Mouse (Mus musculus) heart, embryonic 14.5 days (tissue): ENCODE data around the gene Tex9. TPM values are rescaled to one million over a fixed set of nuclear protein-coding genes. Genes with fewer than 3 reads are reported as not detected.
"Not testable (repeated sequence)": the region's sequence is repeated elsewhere in the genome, so short reads cannot be mapped to it uniquely, and the experiment has no call there.

ENCODE experiments used
- ATAC-seq: fragments of 200-750 bp; cut with Nextera tagmentation; 2 replicates; pipeline ENCODE4 v1.8.0; 2017; ENCODE audit warnings: low read depth, moderate TSS enrichment; ENCODE audit not compliant: insufficient number of reproducible peaks, insufficient read depth, low FRiP score
- H3K27ac ChIP-seq, 2 experiments: fragments of 200-500 bp in 1 of 2; fragments of 300-500 bp in 1 of 2; sonication (generic) in 1 of 2; replicated peaks in 1 of 2; 2 replicates each; pipeline ENCODE4 v1.5.1; 2012 to 2014; ENCODE audit warnings: low read depth in 2 of 2, low read length in 2 of 2, control low read depth in 1 of 2, mild to moderate bottlenecking in 1 of 2, mixed read lengths in 1 of 2; ENCODE audit not compliant: control insufficient read depth in 1 of 2, insufficient read depth in 1 of 2
- H3K27me3 ChIP-seq: fragments of 300-500 bp; sonication (generic); 2 replicates; pipeline ENCODE4 v1.6.1; 2014; ENCODE audit warnings: mild to moderate bottlenecking, low read length, control low read depth; ENCODE audit not compliant: control insufficient read depth, insufficient read depth
- H3K36me3 ChIP-seq: fragments of 300-500 bp; sonication (generic); 2 replicates; pipeline ENCODE4 v1.6.1; 2014; ENCODE audit warnings: mild to moderate bottlenecking, control low read depth, low read length, mixed read lengths; ENCODE audit not compliant: control insufficient read depth, insufficient read depth
- H3K4me1 ChIP-seq, 2 experiments: fragments of 200-500 bp in 1 of 2; fragments of 300-500 bp in 1 of 2; sonication (generic) in 1 of 2; 2 replicates each; pipeline ENCODE4 v1.6.1; 2012 to 2014; ENCODE audit warnings: low read length in 2 of 2, control low read depth in 1 of 2, mixed read lengths in 1 of 2; ENCODE audit not compliant: control insufficient read depth in 2 of 2, insufficient read depth in 2 of 2
- H3K4me2 ChIP-seq: fragments of 300-500 bp; sonication (generic); 2 replicates; pipeline ENCODE4 v1.6.1; 2014; ENCODE audit warnings: mild to moderate bottlenecking, low read length
- H3K4me3 ChIP-seq, 2 experiments: fragments of 200-500 bp in 1 of 2; fragments of 300-500 bp in 1 of 2; sonication (generic) in 1 of 2; 2 replicates each; pipeline ENCODE4 v1.5.1; 2012 to 2014; ENCODE audit warnings: low read length in 2 of 2, mild to moderate bottlenecking in 2 of 2, control low read depth in 1 of 2, low read depth in 1 of 2, moderate library complexity in 1 of 2; ENCODE audit not compliant: control insufficient read depth in 1 of 2, insufficient read depth in 1 of 2
- H3K9ac ChIP-seq: fragments of 300-500 bp; sonication (generic); 2 replicates; pipeline ENCODE4 v1.6.1; 2014; ENCODE audit warnings: mild to moderate bottlenecking, low read length
- H3K9me3 ChIP-seq: fragments of 300-500 bp; sonication (generic); 2 replicates; pipeline ENCODE4 v1.6.1; 2016; ENCODE audit warnings: low read length, control low read depth; ENCODE audit not compliant: control insufficient read depth
- WGBS: fragments of 180-500 bp; shearing (Covaris S2); extraction: QIAGEN DNeasy Blood & Tissue Kit; methylation state at CpG from one replicate; pipeline ENCODE4 v1.1.7; 2014; 5-methylcytosine and 5-hydroxymethylcytosine counted together
- microRNA-seq: library from miRNA; unstranded; fragments of <30 nt; microRNA quantifications from one replicate; pipeline ENCODE4, GENCODE M21; 2016
- polyA plus RNA-seq: library from polyadenylated mRNA; unstranded; fragments of >200 nt; fragmentation: Nextera tagmentation; extraction: Ambion mirVana; gene quantifications from 2 replicates; pipeline ENCODE4 v1.2.1, GENCODE M21; 2014

Tex9 gene
- polyA plus RNA-seq, 1 experiment from 2014 or later, result 22.8 TPM

DNA sequence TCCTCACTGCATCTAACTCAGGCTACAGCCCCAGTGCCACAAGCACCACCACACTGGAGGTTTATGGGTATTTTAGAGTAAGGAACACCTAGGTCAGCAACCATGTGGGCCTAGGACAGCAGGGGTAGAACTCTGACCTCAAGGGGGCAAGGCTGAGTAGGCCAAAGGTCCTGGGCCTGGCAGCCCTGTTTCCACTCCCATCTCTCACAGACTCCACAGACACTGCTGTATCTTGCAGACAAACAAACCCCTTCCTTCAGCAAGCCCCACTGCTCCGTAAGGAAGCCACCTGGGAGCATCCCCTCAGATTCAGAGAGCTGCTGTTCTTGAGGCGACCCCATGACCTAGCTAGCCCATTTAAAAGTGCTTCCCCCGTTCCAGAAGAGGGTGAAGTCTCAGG, 87.1 kb downstream of the Tex9 start:
- no peaks in the 10 kb centered on the region for H3K9me3 ChIP-seq
- 76% methylated on average over 3 of the region's 3 CpGs for WGBS
- H3K4me1 ChIP-seq, result peaks cover 3 to 4% of the 10 kb centered on the region in 2 experiments; a peak in 2 of 4 replicates
- no peak overlapping the region for H3K27ac ChIP-seq
- no peaks in the 10 kb centered on the region for H3K36me3 ChIP-seq
- H3K27me3 ChIP-seq, result no peaks in the 10 kb centered on the region
- no peak overlapping the region for H3K9ac ChIP-seq
- H3K4me3 ChIP-seq, result no peak overlapping the region
- H3K4me2 ChIP-seq, result no peak overlapping the region
- no peak for ATAC-seq

DNA sequence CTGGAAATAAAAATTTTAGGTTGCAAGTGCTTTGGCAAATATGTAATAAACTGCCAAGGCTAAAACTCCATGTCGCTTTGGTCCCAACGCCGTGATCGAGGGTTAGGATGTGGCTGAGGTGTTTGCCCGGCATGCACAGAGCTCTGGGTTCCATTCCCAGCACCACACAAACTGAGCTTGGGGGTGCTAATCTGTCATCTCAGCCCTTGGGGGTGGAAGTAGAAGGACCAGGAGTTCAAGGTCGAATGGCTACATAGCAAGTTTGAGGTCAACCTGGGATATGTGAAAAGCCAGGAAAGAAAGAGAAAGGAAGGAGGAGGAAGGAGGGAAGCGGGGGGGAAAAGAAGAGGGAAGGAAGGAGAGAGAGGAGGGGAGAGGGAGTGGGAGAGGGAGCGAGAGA, 87.6 kb downstream of the Tex9 start:
- Histone ChIP-seq H3K27me3 (no peaks in the 10 kb centered on the region), H3K9ac (no peak overlapping the region), H3K36me3 (no peaks in the 10 kb centered on the region), H3K9me3 (no peaks in the 10 kb centered on the region), H3K4me2 (no peak overlapping the region), H3K4me1 (peaks cover 2 to 4% of the 10 kb centered on the region in 2 experiments; a peak in 2 of 4 replicates), H3K4me3 (no peak overlapping the region), H3K27ac (no peak overlapping the region)
- ATAC-seq, result no peak
- WGBS, result 86% methylated on average over 8 of the region's 8 CpGs

DNA sequence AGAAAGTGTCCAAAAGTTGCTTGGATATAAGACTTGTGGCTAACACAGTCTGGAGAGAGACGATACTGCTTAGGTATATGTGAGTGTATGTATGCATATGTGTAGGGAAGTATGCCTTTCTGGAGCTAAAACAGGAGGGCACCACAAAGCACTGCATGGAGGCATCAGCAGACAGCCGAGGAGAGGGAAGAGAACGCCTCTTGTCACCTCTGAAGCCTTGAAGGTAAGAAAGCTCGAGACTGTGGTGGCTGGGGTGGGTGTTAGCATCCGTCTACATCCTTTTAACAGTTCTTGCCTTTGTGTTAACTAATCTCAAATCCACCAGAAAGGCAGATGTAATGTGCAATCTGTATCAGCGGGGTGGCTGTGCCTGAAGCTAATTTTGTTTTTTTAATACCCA, 88.6 kb downstream of the Tex9 start:
- H3K4me1 ChIP-seq, result no peaks in the 10 kb centered on the region
- H3K9ac ChIP-seq, result no peak overlapping the region
- H3K4me3 ChIP-seq, result no peak overlapping the region
- H3K36me3 ChIP-seq, result no peaks in the 10 kb centered on the region
- ATAC-seq, result no peak
- no peak overlapping the region for H3K27ac ChIP-seq
- WGBS, result 60% methylated on average over 6 of the region's 6 CpGs
- H3K4me2 ChIP-seq, result no peak overlapping the region
- no peaks in the 10 kb centered on the region for H3K9me3 ChIP-seq
- H3K27me3 ChIP-seq, result no peaks in the 10 kb centered on the region

DNA sequence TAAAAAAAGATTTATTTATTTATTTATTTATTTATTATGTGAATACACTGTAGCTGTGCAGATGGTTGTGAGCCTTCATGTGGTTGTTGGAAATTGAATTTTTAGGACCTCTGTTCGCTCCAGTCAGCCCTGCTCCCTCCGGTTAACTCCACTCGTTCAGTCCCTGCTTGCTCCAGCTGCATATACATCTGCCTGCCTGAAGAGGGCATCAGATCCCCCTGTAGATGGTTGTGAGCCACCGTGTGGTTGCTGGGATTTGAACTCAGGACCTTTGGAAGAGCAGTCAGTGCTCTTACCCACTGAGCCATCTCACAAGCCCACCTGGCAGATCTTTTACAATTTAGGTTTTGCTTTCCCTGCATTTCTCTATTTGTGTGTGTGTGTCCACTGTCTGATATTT, 90.2 kb downstream of the Tex9 start:
- WGBS, result 75% methylated on average over 4 of the region's 4 CpGs
- not testable (repeated sequence) for ATAC-seq

More for the DNA sequence above, 90.2 kb downstream of the Tex9 start:
- not testable (repeated sequence) for H3K9me3 ChIP-seq, H3K4me2 ChIP-seq, H3K27me3 ChIP-seq, H3K27ac ChIP-seq, H3K9ac ChIP-seq, H3K4me1 ChIP-seq, H3K36me3 ChIP-seq, H3K4me3 ChIP-seq

Small RNA genes within 50 kb of the gene (microRNA-seq; reads per million reads assigned to microRNA genes)
- gene Gm28010, result not detected

Other genes with a start within 250 kb of the Tex9 start
- gene Zfp280d, start 217.4 kb downstream of the Tex9 start, polyA plus RNA-seq, result 29.2 and 31.8 TPM in 2 replicates
- gene Mns1, start 54.2 kb downstream of the Tex9 start, polyA plus RNA-seq, result 11.1 and 11.6 TPM in 2 replicates
- gene Rfx7, start 40.0 kb upstream of the Tex9 start, polyA plus RNA-seq, result 10.7 TPM in 2 replicates
- 612 and 625 TPM in 2 replicates for gene Nedd4, start 170.1 kb upstream of the Tex9 start, polyA plus RNA-seq